Mouse (Mus musculus): ENCODE data around the gene G6pc.

- TF ChIP-seq MAFK (IDR thresholded peaks at IDR 0.05; ENCODE audit: insufficient read depth, low read depth, low read length) (no peak), ZC3H11A (IDR thresholded peaks at IDR 0.05; ENCODE audit: borderline replicate concordance, low read depth, low read length) (no peak), HCFC1 (IDR thresholded peaks at IDR 0.05; ENCODE audit: borderline replicate concordance, insufficient read depth, low read length) (no peak), ZNF384 (IDR thresholded peaks at IDR 0.05; ENCODE audit: low read depth, low read length) (no peak), CHD2 (IDR thresholded peaks at IDR 0.05; ENCODE audit: low read depth, low read length) (no peak)
These were observed 42.6 kb upstream of the G6pc start, which contains the start of gene Aoc2 for GRCm38 (mm10) chr11:101324763-101325162.
